29 mouse cellular contexts compared by ENCODE assay signal in genomic region chr17:58082676-58083075, GRCm38 (mm10).
DNase-seq lines count a peak whose midpoint lies in the region; ATAC-seq and TF ChIP-seq lines count a peak whose summit lies in the region.
"Had no signal": no experiment of that assay in that cellular context is flagged by ENCODE, and none has a peak within 500 bp of the region (broad histone marks: within the 10 kb centered on the region; RNA-seq: fewer than 3 reads in every experiment).

No protein-coding gene starts in this region.

- no peak for ATAC-seq in CD4-positive, CD25-positive, alpha-beta regulatory T cell, adult 4 months
- ATAC-seq: activated CD4-positive, CD25-positive, alpha-beta regulatory T cell, adult 4 months; forebrain, embryonic 15.5 days; intestine, embryonic 16.5 days; liver, embryonic 12.5 days; liver, postnatal 0 days; lung, postnatal 0 days had no signal

- H3K4me3 ChIP-seq in layer of hippocampus, adult 2 months: no peak overlapping the region
- H3K4me3 ChIP-seq: embryonic facial prominence, embryonic 13.5 days; forebrain, embryonic 10.5 days; forebrain, embryonic 15.5 days; heart, adult 2 months; heart, embryonic 12.5 days; hindbrain, embryonic 13.5 days; liver, embryonic 12.5 days; megakaryocyte, embryonic 14.5 days; midbrain, embryonic 12.5 days; neural tube, embryonic 13.5 days had no signal

- DNase-seq in cerebellum, postnatal 4 days (ENCODE audit: low spot score in 2 of 2): peak; percentile 20 to 22
- no peak for DNase-seq in cerebellum, adult 18-20 months
- peak; percentile 57 for DNase-seq in left cerebral cortex, postnatal 4 days
- no peak for DNase-seq in left cerebral cortex, postnatal 36 days (ENCODE audit: low spot score in 2 of 2)
- DNase-seq in layer of hippocampus, adult 18-20 months (ENCODE audit: low spot score in 2 of 2): peak; percentile 30 to 61
- peak; percentile 10 to 38 for DNase-seq in layer of hippocampus, adult 2 months (ENCODE audit: low spot score in 2 of 2)
- DNase-seq in spleen, postnatal 4 days (ENCODE audit: low spot score in 2 of 2): no peak
- DNase-seq: adrenal gland, postnatal 25 days; B cell, adult 2 months; heart, adult 2 months; heart, postnatal 4 days; kidney, adult 8-10 months; liver, postnatal 0 days; lung, postnatal 4 days; thymus, postnatal 4 days had no signal

- TF ChIP-seq CTCF in layer of hippocampus, adult 2 months (conservative IDR thresholded peaks at IDR 0.05): no peak

- intact Hi-C loops in left cerebral cortex, postnatal 4 days (cut with DNase I): no loop called here
- intact Hi-C loops in left cerebral cortex, postnatal 36 days (cut with DNase I): no loop called here

- no peak overlapping the region for H3K27ac ChIP-seq in layer of hippocampus, adult 2 months
- H3K27ac ChIP-seq: embryonic facial prominence, embryonic 13.5 days; forebrain, embryonic 10.5 days; forebrain, embryonic 15.5 days; heart, adult 2 months; hindbrain, embryonic 13.5 days; kidney, postnatal 0 days; liver, embryonic 12.5 days; midbrain, embryonic 12.5 days; neural tube, embryonic 13.5 days had no signal

Comparison
In these comparisons a context has a peak if more than half of its experiments do, and no peak if none do; other contexts are left out.
1. DNase-seq: peak in cerebellum, postnatal 4 days (2 of 2), left cerebral cortex, postnatal 4 days (single experiment), layer of hippocampus, adult 18-20 months (2 of 2) and layer of hippocampus, adult 2 months (2 of 2); none in cerebellum, adult 18-20 months (0 of 2), left cerebral cortex, postnatal 36 days (0 of 2) and spleen, postnatal 4 days (0 of 2).